10 mouse cellular contexts compared by ENCODE assay signal in genomic region chr19:53774641-53775350, GRCm38 (mm10).
A peak's percentile ranks its signal among the peaks of the same experiment; 100 is the strongest.
DNase-seq lines count a peak whose midpoint lies in the region; ATAC-seq lines count a peak whose summit lies in the region.
"Had no signal": no experiment of that assay in that cellular context is flagged by ENCODE, and none has a peak within 500 bp of the region (broad histone marks: within the 10 kb centered on the region; RNA-seq: fewer than 3 reads in every experiment).

No protein-coding gene starts in this region.

- no peak overlapping the region for H3K4me3 ChIP-seq in heart, embryonic 12.5 days
- H3K4me3 ChIP-seq in midbrain, embryonic 11.5 days (ENCODE audit: low read depth, low read length): no peak overlapping the region
- H3K4me3 ChIP-seq in midbrain, embryonic 10.5 days: no peak overlapping the region
- no peak overlapping the region for H3K4me3 ChIP-seq in liver, embryonic 16.5 days (ENCODE audit: low read depth, low read length)
- H3K4me3 ChIP-seq: kidney, embryonic 15.5 days had no signal

- DNase-seq in heart, adult 11 months: no peak
- peak; percentile 80 for DNase-seq in midbrain, embryonic 11.5 days (ENCODE audit: low spot score, missing footprints)
- no peak for DNase-seq in midbrain, embryonic 10.5 days (ENCODE audit: low spot score)
- DNase-seq in testis, postnatal 10 days (ENCODE audit: low spot score): no peak
- DNase-seq: cerebellum, adult 11 months had no signal

- 0 out of 2 replicates have a peak overlapping the region, but pooled peaks have one; percentile 4 for H3K27ac ChIP-seq in heart, embryonic 12.5 days (ENCODE audit: poor library complexity, severe bottlenecking)
- H3K27ac ChIP-seq in midbrain, embryonic 11.5 days (ENCODE audit: low read depth, low read length): no peak overlapping the region
- no peak overlapping the region for H3K27ac ChIP-seq in midbrain, embryonic 10.5 days (replicated peaks)
- H3K27ac ChIP-seq in liver, embryonic 16.5 days (ENCODE audit: low read length): 0 out of 2 replicates have a peak overlapping the region, but pooled peaks have one; percentile 22
- H3K27ac ChIP-seq: macrophage had no signal

- H3K27me3 ChIP-seq in heart, embryonic 12.5 days (replicated peaks): no peaks in the 10 kb centered on the region
- peaks cover 12% of the 10 kb centered on the region for H3K27me3 ChIP-seq in midbrain, embryonic 11.5 days (ENCODE audit: control insufficient read depth, insufficient read depth, low read length)
- H3K27me3 ChIP-seq in midbrain, embryonic 10.5 days (ENCODE audit: low read depth, poor library complexity, severe bottlenecking): peaks cover 72% of the 10 kb centered on the region
- no peaks in the 10 kb centered on the region for H3K27me3 ChIP-seq in liver, embryonic 16.5 days (ENCODE audit: control insufficient read depth, insufficient read depth, low read depth, low read length)
- H3K27me3 ChIP-seq: kidney, embryonic 15.5 days had no signal

- H3K36me3 ChIP-seq in heart, embryonic 12.5 days: peaks cover 7% of the 10 kb centered on the region; the same call in 1 of the 2 replicates
- H3K36me3 ChIP-seq in midbrain, embryonic 11.5 days (ENCODE audit: control insufficient read depth, insufficient read depth, low read length): no peaks in the 10 kb centered on the region
- H3K36me3 ChIP-seq in midbrain, embryonic 10.5 days: no peaks in the 10 kb centered on the region
- H3K36me3 ChIP-seq in liver, embryonic 16.5 days (ENCODE audit: control insufficient read depth, insufficient read depth): no peaks in the 10 kb centered on the region
- H3K36me3 ChIP-seq: kidney, embryonic 15.5 days had no signal

- 46% methylated on average over 7 of the region's 7 CpGs for WGBS in heart, embryonic 12.5 days
- 48% methylated on average over 6 of the region's 7 CpGs for WGBS in midbrain, embryonic 11.5 days
- WGBS in midbrain, embryonic 10.5 days: 61% methylated on average over 7 of the region's 7 CpGs
- WGBS in liver, embryonic 16.5 days (ENCODE audit: insufficient replicate concordance): 28% methylated on average over 7 of the region's 7 CpGs

- ATAC-seq in heart, embryonic 12.5 days (ENCODE audit: insufficient number of reproducible peaks, low FRiP score): no peak
- ATAC-seq in midbrain, embryonic 11.5 days (ENCODE audit: low FRiP score): peak; percentile 22; the same call in 1 of the 2 replicates
- ATAC-seq in erythroid progenitor cell, adult 5-6 weeks (replicated peaks; ENCODE audit: low FRiP score, poor library complexity, severe bottlenecking): 0 out of 2 replicates have a peak, but pooled peaks have one; percentile 17
- no peak for ATAC-seq in liver, embryonic 16.5 days (ENCODE audit: low read depth)

- H3K9ac ChIP-seq in heart, embryonic 12.5 days: no peak overlapping the region
- H3K9ac ChIP-seq in midbrain, embryonic 11.5 days (ENCODE audit: low read length): no peak overlapping the region
- H3K9ac ChIP-seq in liver, embryonic 16.5 days (ENCODE audit: low read depth, low read length): no peak overlapping the region
- H3K9ac ChIP-seq: kidney, embryonic 15.5 days had no signal

- H3K4me1 ChIP-seq in heart, embryonic 12.5 days (replicated peaks): peaks cover 50% of the 10 kb centered on the region
- H3K4me1 ChIP-seq in midbrain, embryonic 11.5 days (ENCODE audit: control insufficient read depth, insufficient read depth, low read length): no peaks in the 10 kb centered on the region
- H3K4me1 ChIP-seq in midbrain, embryonic 10.5 days: peaks cover 10% of the 10 kb centered on the region
- H3K4me1 ChIP-seq in liver, embryonic 16.5 days (ENCODE audit: control insufficient read depth, low read depth, low read length): peaks cover 43% of the 10 kb centered on the region

- 0 out of 2 replicates have a peak, but pooled peaks cover 4% of the 10 kb centered on the region for H3K9me3 ChIP-seq in heart, embryonic 12.5 days (replicated peaks)
- H3K9me3 ChIP-seq in midbrain, embryonic 11.5 days (ENCODE audit: control insufficient read depth, low read length): no peaks in the 10 kb centered on the region
- H3K9me3 ChIP-seq in midbrain, embryonic 10.5 days (replicated peaks): no peaks in the 10 kb centered on the region
- H3K9me3 ChIP-seq in liver, embryonic 16.5 days (replicated peaks; ENCODE audit: control insufficient read depth, low read length): no peaks in the 10 kb centered on the region
- H3K9me3 ChIP-seq: kidney, embryonic 15.5 days had no signal

- H3K4me2 ChIP-seq in heart, embryonic 12.5 days: no peak overlapping the region
- no peak overlapping the region for H3K4me2 ChIP-seq in midbrain, embryonic 11.5 days
- H3K4me2 ChIP-seq in liver, embryonic 16.5 days (ENCODE audit: low read depth, low read length): peak overlapping the region; percentile 7; the same call in 1 of the 2 replicates
- H3K4me2 ChIP-seq: kidney, embryonic 15.5 days had no signal

Comparison
In these comparisons a context has a peak if more than half of its experiments do, and no peak if none do; other contexts are left out.
1. ATAC-seq: peak in midbrain, embryonic 11.5 days (single experiment) and erythroid progenitor cell, adult 5-6 weeks (single experiment); none in heart, embryonic 12.5 days (single experiment) and liver, embryonic 16.5 days (single experiment).
2. H3K27ac ChIP-seq: peak in heart, embryonic 12.5 days (single experiment) and liver, embryonic 16.5 days (single experiment); none in midbrain, embryonic 11.5 days (single experiment) and midbrain, embryonic 10.5 days (single experiment).